15 mouse cellular contexts compared by ENCODE assay signal in the genomic region with DNA sequence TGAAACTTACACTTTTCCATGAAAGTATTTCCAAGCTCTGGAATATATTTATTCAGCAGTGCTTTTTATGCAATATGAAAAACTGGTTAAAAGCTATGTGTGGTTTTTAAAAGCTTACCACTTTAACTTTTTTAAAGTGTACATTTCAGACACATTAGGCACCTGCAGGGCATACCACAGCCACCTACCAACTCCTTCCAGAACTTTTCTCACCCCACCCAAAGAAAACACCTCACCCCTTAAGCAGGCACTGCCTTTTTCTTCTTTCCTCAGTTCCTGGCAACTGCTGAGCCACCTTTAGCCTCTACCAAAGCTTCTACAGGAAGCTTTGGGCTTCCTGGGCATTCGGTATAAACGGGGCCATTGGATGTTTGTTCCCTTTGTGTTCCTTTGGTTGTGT.
"Had no signal": no experiment of that assay in that cellular context is flagged by ENCODE, and none has a peak within 500 bp of the region (broad histone marks: within the 10 kb centered on the region; RNA-seq: fewer than 3 reads in every experiment).

No protein-coding gene starts in this region.

- H3K4me1 ChIP-seq: limb, embryonic 15.5 days; midbrain, embryonic 12.5 days; neural tube, embryonic 13.5 days had no signal

- H3K9me3 ChIP-seq: liver, embryonic 15.5 days had no signal

- H3K27me3 ChIP-seq: limb, embryonic 15.5 days; liver, embryonic 15.5 days; midbrain, embryonic 12.5 days; neural tube, embryonic 13.5 days had no signal

- ATAC-seq: hindbrain, embryonic 16.5 days; midbrain, embryonic 16.5 days had no signal

- H3K9ac ChIP-seq: limb, embryonic 15.5 days; liver, embryonic 15.5 days; midbrain, embryonic 12.5 days; neural tube, embryonic 13.5 days had no signal

- DNase-seq: kidney, adult 8-10 months; kidney, postnatal 36 days; layer of hippocampus, adult 9-11 months; layer of hippocampus, postnatal 36 days; retina, postnatal 1 day; right cerebral cortex, postnatal 14 days; thymus, adult 18-20 months; thymus, postnatal 14 days had no signal

- H3K4me3 ChIP-seq: limb, embryonic 15.5 days; liver, embryonic 15.5 days; midbrain, embryonic 12.5 days; neural tube, embryonic 13.5 days had no signal

- H3K4me2 ChIP-seq: limb, embryonic 15.5 days; liver, embryonic 15.5 days; midbrain, embryonic 12.5 days; neural tube, embryonic 13.5 days had no signal

- H3K27ac ChIP-seq: kidney, postnatal 0 days; limb, embryonic 15.5 days; liver, embryonic 15.5 days; midbrain, embryonic 12.5 days; neural tube, embryonic 13.5 days had no signal
